In genomic region chr10:126931123-126931759, GRCm38 (mm10) we compare ENCODE assay signal across 8 mouse cellular contexts. TPM values are rescaled to one million over a fixed set of nuclear protein-coding genes. Genes with fewer than 3 reads are reported as not detected.
DNase-seq lines count a peak whose midpoint lies in the region; ATAC-seq and TF ChIP-seq lines count a peak whose summit lies in the region.

No protein-coding gene starts in this region.

- H3K36me3 ChIP-seq in lung, embryonic 16.5 days (ENCODE audit: control insufficient read depth, insufficient read depth, low read length), result no peaks in the 10 kb centered on the region
- H3K36me3 ChIP-seq in forebrain, embryonic 13.5 days (ENCODE audit: poor library complexity, severe bottlenecking), result no peaks in the 10 kb centered on the region
- no peaks in the 10 kb centered on the region for H3K36me3 ChIP-seq in intestine, embryonic 15.5 days
- H3K36me3 ChIP-seq in midbrain, postnatal 0 days (ENCODE audit: insufficient read depth, low read length), result no peaks in the 10 kb centered on the region

- TF ChIP-seq POLR2A in lung, adult 2 months (IDR thresholded peaks at IDR 0.05; ENCODE audit: borderline replicate concordance, extremely low read depth, low read depth, low read length), result no peak

- no peak overlapping the region for H3K4me2 ChIP-seq in lung, embryonic 16.5 days (ENCODE audit: low read depth, low read length)
- H3K4me2 ChIP-seq in forebrain, embryonic 13.5 days, result no peak overlapping the region
- peak overlapping the region; percentile 39; the same call in 1 of the 2 replicates for H3K4me2 ChIP-seq in intestine, embryonic 15.5 days (replicated peaks)
- no peak overlapping the region for H3K4me2 ChIP-seq in midbrain, postnatal 0 days (ENCODE audit: low read depth, low read length, poor library complexity, severe bottlenecking)

- peak; percentile 40 for ATAC-seq in lung, embryonic 16.5 days (ENCODE audit: low read depth)
- no peak for ATAC-seq in forebrain, embryonic 13.5 days
- ATAC-seq in intestine, embryonic 15.5 days, result peak; percentile 23; the same call in 1 of the 2 replicates
- no peak for ATAC-seq in midbrain, postnatal 0 days (ENCODE audit: low FRiP score)

- H3K9ac ChIP-seq in lung, embryonic 16.5 days (ENCODE audit: low read length), result no peak overlapping the region; the same call in 1 of the 2 replicates
- no peak overlapping the region; the same call in 1 of the 2 replicates for H3K9ac ChIP-seq in forebrain, embryonic 13.5 days
- no peak overlapping the region for H3K9ac ChIP-seq in intestine, embryonic 15.5 days
- H3K9ac ChIP-seq in midbrain, postnatal 0 days (replicated peaks; ENCODE audit: low read length, poor library complexity, severe bottlenecking), result no peak overlapping the region

- peak overlapping the region; percentile 90 for H3K27ac ChIP-seq in lung, embryonic 16.5 days (ENCODE audit: low read length)
- H3K27ac ChIP-seq in forebrain, embryonic 13.5 days, result peak overlapping the region; percentile 86
- H3K27ac ChIP-seq in intestine, embryonic 15.5 days, result peak overlapping the region; percentile 95
- H3K27ac ChIP-seq in midbrain, postnatal 0 days (ENCODE audit: low read depth, low read length), result peak overlapping the region; percentile 47; the same call in 1 of the 2 replicates

- H3K9me3 ChIP-seq in lung, embryonic 16.5 days (ENCODE audit: control insufficient read depth, low read length), result no peaks in the 10 kb centered on the region
- no peaks in the 10 kb centered on the region for H3K9me3 ChIP-seq in forebrain, embryonic 13.5 days (replicated peaks)
- no peaks in the 10 kb centered on the region for H3K9me3 ChIP-seq in intestine, embryonic 15.5 days
- H3K9me3 ChIP-seq in midbrain, postnatal 0 days (ENCODE audit: low read length), result no peaks in the 10 kb centered on the region

- 45% methylated on average over 8 of the region's 8 CpGs for WGBS in lung, embryonic 16.5 days
- 74% methylated on average over 8 of the region's 8 CpGs for WGBS in lung, adult 2 months
- 60% methylated on average over 8 of the region's 8 CpGs for WGBS in forebrain, embryonic 13.5 days
- WGBS in intestine, embryonic 15.5 days, result 43% methylated on average over 8 of the region's 8 CpGs
- WGBS in midbrain, postnatal 0 days, result 56% methylated on average over 8 of the region's 8 CpGs

- H3K4me3 ChIP-seq in lung, embryonic 16.5 days (ENCODE audit: low read length), result no peak overlapping the region
- no peak overlapping the region for H3K4me3 ChIP-seq in lung, adult 2 months (replicated peaks; ENCODE audit: extremely low read depth, low read depth, low read length)
- H3K4me3 ChIP-seq in forebrain, embryonic 13.5 days, result no peak overlapping the region
- H3K4me3 ChIP-seq in intestine, embryonic 15.5 days (replicated peaks), result no peak overlapping the region
- H3K4me3 ChIP-seq in midbrain, postnatal 0 days (ENCODE audit: low read depth, low read length), result no peak overlapping the region

- DNase-seq in lung, adult 2 months, result no peak
- no peak for DNase-seq in midbrain, postnatal 0 days (ENCODE audit: low spot score)
- DNase-seq in yolk sac, embryonic 10.5 days (ENCODE audit: low spot score), result no peak
- no peak for DNase-seq in adrenal gland, adult (ENCODE audit: inconsistent age in 2 of 2, low spot score in 1 of 2)
- DNase-seq in urinary bladder, postnatal 36 days (ENCODE audit: low spot score in 2 of 2), result no peak

- peaks cover 56% of the 10 kb centered on the region for H3K4me1 ChIP-seq in lung, embryonic 16.5 days (replicated peaks; ENCODE audit: control insufficient read depth, insufficient read depth, low read length)
- peaks cover 20% of the 10 kb centered on the region for H3K4me1 ChIP-seq in lung, adult 2 months (ENCODE audit: control insufficient read depth, insufficient read depth, low read length)
- H3K4me1 ChIP-seq in forebrain, embryonic 13.5 days, result peaks cover 60% of the 10 kb centered on the region
- peaks cover 67% of the 10 kb centered on the region for H3K4me1 ChIP-seq in intestine, embryonic 15.5 days (replicated peaks)
- H3K4me1 ChIP-seq in midbrain, postnatal 0 days (ENCODE audit: insufficient read depth, low read length), result peaks cover 16% of the 10 kb centered on the region

- no peaks in the 10 kb centered on the region for H3K27me3 ChIP-seq in lung, embryonic 16.5 days (ENCODE audit: control insufficient read depth, insufficient read depth, low read depth, low read length)
- H3K27me3 ChIP-seq in forebrain, embryonic 13.5 days, result no peaks in the 10 kb centered on the region
- no peaks in the 10 kb centered on the region for H3K27me3 ChIP-seq in intestine, embryonic 15.5 days (replicated peaks)
- no peaks in the 10 kb centered on the region for H3K27me3 ChIP-seq in midbrain, postnatal 0 days (ENCODE audit: insufficient read depth, low read length)

- no peak for TF ChIP-seq CTCF in lung, adult 2 months (IDR thresholded peaks at IDR 0.05; ENCODE audit: insufficient read depth, low read length)
- no peak for TF ChIP-seq CTCF in midbrain, postnatal 0 days (IDR thresholded peaks at IDR 0.05)

RNA-seq across cellular contexts. Expression of gene Atp23, which starts 30.1 kb away (rescaled TPM):
- 13.8 and 14.0 TPM in 2 replicates for polyA plus RNA-seq in lung, embryonic 16.5 days (2015; fragmentation: Nextera tagmentation; extraction: Ambion mirVana)
- polyA plus RNA-seq in lung, adult 2 months (2012; rRNA removed), result 6.1 and 6.6 TPM in 2 replicates
- 9.0 and 9.9 TPM in 2 replicates for polyA plus RNA-seq in forebrain, embryonic 13.5 days (2015; fragmentation: Nextera tagmentation; extraction: Ambion mirVana)
- polyA plus RNA-seq in intestine, embryonic 15.5 days (2015; fragmentation: Nextera tagmentation; extraction: Ambion mirVana), result 17.0 and 17.2 TPM in 2 replicates
- 13.2 and 17.4 TPM in 2 replicates for total RNA-seq in midbrain, postnatal 0 days (2014; rRNA removed)
- 18.4 and 19.1 TPM in 2 replicates for polyA plus RNA-seq in midbrain, postnatal 0 days (2015; fragmentation: Nextera tagmentation; extraction: Ambion mirVana)

RNA-seq across cellular contexts. Expression of gene Ctdsp2, which starts 47.3 kb away (rescaled TPM):
- 66.2 and 72.0 TPM in 2 replicates for polyA plus RNA-seq in lung, embryonic 16.5 days (2015; fragmentation: Nextera tagmentation; extraction: Ambion mirVana)
- 182 and 227 TPM in 2 replicates for polyA plus RNA-seq in lung, adult 2 months (2012; rRNA removed)
- 27.8 and 30.9 TPM in 2 replicates for polyA plus RNA-seq in forebrain, embryonic 13.5 days (2015; fragmentation: Nextera tagmentation; extraction: Ambion mirVana)
- 53.6 and 55.2 TPM in 2 replicates for polyA plus RNA-seq in intestine, embryonic 15.5 days (2015; fragmentation: Nextera tagmentation; extraction: Ambion mirVana)
- total RNA-seq in midbrain, postnatal 0 days (2014; rRNA removed), result 50.1 and 54.6 TPM in 2 replicates
- polyA plus RNA-seq in midbrain, postnatal 0 days (2015; fragmentation: Nextera tagmentation; extraction: Ambion mirVana), result 10.2 and 11.2 TPM in 2 replicates

Comparison
In these comparisons a context has a peak if more than half of its experiments do, and no peak if none do; other contexts are left out.
1. ATAC-seq: peak in lung, embryonic 16.5 days (single experiment) and intestine, embryonic 15.5 days (single experiment); none in forebrain, embryonic 13.5 days (single experiment) and midbrain, postnatal 0 days (single experiment).
2. Peak in every context shown above with its lines, with median percentiles within 50 percentile points of each other: H3K27ac ChIP-seq.